Mouse (Mus musculus) spleen, postnatal 10 days (tissue): ENCODE results near the gene Pkp1.

Source experiments
- DNase-seq, 2 experiments: peaks; one replicate each; pipeline ENCODE4 v3.0.0; 2021 to 2022; ENCODE audit warnings: low spot score in 2 of 2

Gene Pkp1

GRCm38 (mm10) chr1:135821780-135822179 lies 97.2 kb downstream of the Pkp1 start:
- DNase-seq = no peak
